Mouse (Mus musculus) spleen, adult 2 months (tissue): ENCODE data around the gene Tmem213.

ENCODE experiments used
- CTCF ChIP-seq: fragments of 200-500 bp; IDR thresholded peaks from 2 replicates; pipeline ENCODE4 v1.5.1; 2011; ENCODE audit warnings: mild to moderate bottlenecking, inconsistent platforms; ENCODE audit not compliant: insufficient read depth, insufficient read length, insufficient replicate concordance; ENCODE audit errors: extremely low read depth
- POLR2A ChIP-seq: fragments of 200-500 bp; IDR thresholded peaks from 2 replicates; pipeline ENCODE4 v1.6.1; 2011; ENCODE audit warnings: low read depth, low read length, inconsistent platforms

- TF ChIP-seq CTCF (no peak), POLR2A (no peak)
Observed at GRCm38 (mm10) chr6:38065501-38066122, 43.4 kb upstream of the Tmem213 start.
